Mouse (Mus musculus) splenic B cell, adult 2 months (primary cell): ENCODE results near the gene Mon1a.

Experiments
- DNase-seq: peaks from one replicate; pipeline ENCODE4 v3.0.0-alpha.2; 2011; ENCODE audit warnings: low read depth, low spot score
- H3K27me3 ChIP-seq: 2 replicates; pipeline ENCODE4 v1.6.1; 2012; ENCODE audit warnings: mild to moderate bottlenecking, low read length, moderate library complexity, mixed read lengths; ENCODE audit not compliant: control insufficient read depth, poor library complexity, insufficient read depth, severe bottlenecking
- H3K36me3 ChIP-seq: 2 replicates; pipeline ENCODE4 v1.6.1; 2012; ENCODE audit warnings: mild to moderate bottlenecking, low read length, moderate library complexity, mixed read lengths; ENCODE audit not compliant: control insufficient read depth, poor library complexity, insufficient read depth, severe bottlenecking

Mon1a gene

DNA sequence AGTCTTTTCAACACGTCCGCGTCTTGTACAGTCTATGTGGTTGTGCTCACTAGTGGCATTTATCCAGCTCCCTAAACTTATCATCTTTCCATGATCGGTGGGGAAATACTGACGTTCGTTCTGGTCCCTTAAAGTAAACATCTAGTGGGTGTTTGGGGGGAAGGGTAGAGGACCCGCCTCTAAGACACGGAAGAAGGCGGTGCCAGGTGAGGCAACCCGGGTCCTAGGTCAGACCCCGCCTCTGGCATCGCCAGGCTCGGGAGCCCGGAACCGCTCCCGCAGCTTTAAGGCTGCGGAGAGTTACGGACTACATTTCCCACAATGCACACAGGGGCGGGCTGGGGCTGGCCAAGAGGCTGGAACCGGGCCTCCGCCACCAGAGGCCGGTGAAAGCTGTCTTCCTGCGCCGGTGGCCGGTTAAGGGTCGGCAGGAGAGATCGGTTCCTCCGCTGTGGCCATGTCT, at the start of gene Mon1a:
TSS of gene Mon1a (plus strand) at position 348 of the 463 bp plus-strand sequence.
- DNase-seq, result peak; percentile 89
- Histone ChIP-seq H3K27me3 (no peaks in the 10 kb centered on the region), H3K36me3 (no peaks in the 10 kb centered on the region)

DNA sequence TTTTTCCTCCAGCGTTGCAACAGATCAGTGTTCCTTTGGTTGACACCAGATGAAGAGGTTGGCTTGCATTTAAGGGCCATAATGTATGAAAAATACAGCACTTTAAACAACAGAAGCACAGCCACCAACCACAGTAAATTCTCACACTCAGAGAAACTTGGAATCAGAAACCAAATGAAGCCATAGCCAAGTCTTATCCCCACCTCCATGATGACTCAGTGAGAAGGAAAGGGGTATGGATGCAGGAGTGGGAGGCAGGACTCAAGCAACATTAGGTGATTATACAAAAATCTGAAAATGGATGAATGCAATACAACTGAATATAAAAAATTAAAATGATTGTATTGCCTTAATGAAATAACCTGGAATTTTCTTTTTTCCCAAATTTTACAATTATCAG, 49.1 kb upstream of the Mon1a start:
- no peak for DNase-seq
- no peaks in the 10 kb centered on the region for H3K27me3 ChIP-seq
- H3K36me3 ChIP-seq, result peaks cover 3% of the 10 kb centered on the region; the same call in 1 of the 2 replicates

DNA sequence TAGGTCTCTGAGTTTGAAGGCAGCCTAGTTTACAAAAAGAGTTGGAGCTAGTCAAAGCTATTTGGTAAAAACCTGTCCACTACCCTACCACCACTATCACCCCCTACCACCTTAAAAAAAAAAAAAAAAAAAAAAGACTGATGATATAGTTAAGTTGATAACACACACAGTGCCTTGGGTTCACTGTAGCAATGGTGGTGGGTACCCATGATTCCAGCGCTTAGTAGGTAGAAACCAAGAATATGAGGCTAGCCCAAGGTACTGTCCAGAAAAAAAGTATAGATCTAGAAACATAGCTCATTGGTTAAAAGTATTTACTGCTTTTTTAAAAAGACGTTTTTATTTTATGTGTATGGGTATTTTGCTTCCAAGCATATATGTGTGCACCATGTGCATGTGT, 45.2 kb upstream of the Mon1a start:
- no peaks in the 10 kb centered on the region for H3K27me3 ChIP-seq
- no peak for DNase-seq

DNA sequence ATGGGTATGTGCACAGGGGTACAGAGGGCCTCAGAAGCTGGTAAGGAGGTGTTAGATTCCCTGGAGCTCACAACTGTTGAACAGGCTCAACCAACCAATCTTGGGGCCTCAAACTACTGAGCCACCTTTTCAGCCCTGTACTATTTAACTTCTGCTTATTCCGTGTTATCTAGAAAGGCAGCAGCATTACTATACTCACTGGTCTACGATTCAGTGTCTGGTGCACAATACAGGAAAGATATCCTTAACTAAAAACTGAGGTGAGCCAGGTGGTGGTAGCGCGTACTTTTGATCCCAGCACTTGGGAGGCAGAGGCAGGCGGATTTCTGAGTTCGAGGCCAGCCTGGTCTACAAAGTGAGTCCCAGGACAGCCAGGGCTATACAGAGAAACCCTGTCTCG, 39.0 kb upstream of the Mon1a start:
- Histone ChIP-seq H3K27me3 (no peaks in the 10 kb centered on the region), H3K36me3 (0 out of 2 replicates have a peak, but pooled peaks cover 4% of the 10 kb centered on the region)
- DNase-seq, result no peak

More for the DNA sequence above, 45.2 kb upstream of the Mon1a start:
- H3K36me3 ChIP-seq, result peaks cover 6% of the 10 kb centered on the region; the same call in 1 of the 2 replicates

DNA sequence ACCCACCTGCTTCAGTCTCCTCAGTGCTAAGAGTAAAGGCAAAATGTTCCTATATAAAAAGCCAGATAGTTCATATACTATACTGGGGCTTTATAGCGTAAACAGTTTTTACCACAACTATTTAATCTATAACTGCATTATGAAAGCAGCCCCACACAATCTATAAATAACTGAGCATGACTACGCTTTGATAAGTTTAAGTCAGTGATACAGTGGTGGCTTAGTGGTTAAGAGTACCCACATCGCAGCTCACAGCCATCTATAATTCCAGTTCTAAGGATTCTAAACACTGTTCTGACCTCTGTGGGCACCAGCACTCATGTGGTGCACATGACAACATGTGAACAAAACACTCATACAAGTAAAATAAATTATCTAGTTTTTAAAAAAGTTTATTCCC, 29.6 kb upstream of the Mon1a start:
- peaks cover 4% of the 10 kb centered on the region for H3K36me3 ChIP-seq
- no peak for DNase-seq
- no peaks in the 10 kb centered on the region for H3K27me3 ChIP-seq

- Histone ChIP-seq H3K36me3 (no peaks in the 10 kb centered on the region; the same call in 1 of the 2 replicates), H3K27me3 (no peaks in the 10 kb centered on the region)
- no peak for DNase-seq
These were observed 23.5 kb upstream of the Mon1a start for GRCm38 (mm10) chr9:107864493-107864892.

GRCm38 (mm10) chr9:107866081-107866480, 21.9 kb upstream of the Mon1a start:
- DNase-seq, result no peak

DNA sequence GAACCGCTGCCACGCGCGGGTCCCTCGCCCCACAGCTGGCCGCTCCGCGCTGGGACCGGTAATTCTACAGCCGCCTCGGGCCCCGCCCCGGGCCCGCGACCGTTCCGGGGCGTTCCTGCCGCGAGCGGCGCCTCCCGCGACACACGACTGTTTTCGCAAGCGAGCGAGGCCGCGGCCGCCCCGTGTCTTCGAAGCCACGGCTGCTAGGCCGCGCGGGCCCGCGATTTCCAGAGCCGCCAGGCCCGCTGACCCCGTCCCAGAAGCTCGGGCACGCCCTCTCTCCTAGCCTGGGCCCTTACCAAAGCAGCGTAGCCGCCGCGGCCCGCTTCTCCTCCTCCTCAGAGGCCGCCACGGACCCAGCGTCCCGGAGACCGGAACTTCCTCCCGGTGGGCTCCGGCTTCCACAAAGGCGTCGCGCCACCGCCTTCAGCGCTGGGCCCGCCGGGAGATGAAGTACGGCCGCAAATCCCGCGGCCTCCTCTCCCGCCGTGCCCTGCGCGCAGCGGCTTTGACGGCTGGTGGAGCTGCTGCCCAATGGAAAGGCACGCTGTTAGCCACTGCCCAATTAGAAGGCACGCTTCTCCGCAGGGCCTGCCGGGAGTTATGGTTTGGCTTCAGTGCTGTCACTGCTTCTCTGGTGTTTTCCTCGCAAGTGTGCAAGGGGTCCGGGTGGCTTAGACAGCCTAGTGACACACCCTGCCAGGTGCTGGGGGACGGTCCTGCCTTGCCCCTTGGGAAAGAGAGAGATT, 15.4 kb upstream of the Mon1a start:
- no peaks in the 10 kb centered on the region for H3K27me3 ChIP-seq
- H3K36me3 ChIP-seq, result 0 out of 2 replicates have a peak, but pooled peaks cover 3% of the 10 kb centered on the region
- peak; percentile 92 for DNase-seq

More at GRCm38 (mm10) chr9:107866081-107866480, 21.9 kb upstream of the Mon1a start:
- Histone ChIP-seq H3K36me3 (peaks cover 3% of the 10 kb centered on the region; the same call in 1 of the 2 replicates), H3K27me3 (no peaks in the 10 kb centered on the region)

DNA sequence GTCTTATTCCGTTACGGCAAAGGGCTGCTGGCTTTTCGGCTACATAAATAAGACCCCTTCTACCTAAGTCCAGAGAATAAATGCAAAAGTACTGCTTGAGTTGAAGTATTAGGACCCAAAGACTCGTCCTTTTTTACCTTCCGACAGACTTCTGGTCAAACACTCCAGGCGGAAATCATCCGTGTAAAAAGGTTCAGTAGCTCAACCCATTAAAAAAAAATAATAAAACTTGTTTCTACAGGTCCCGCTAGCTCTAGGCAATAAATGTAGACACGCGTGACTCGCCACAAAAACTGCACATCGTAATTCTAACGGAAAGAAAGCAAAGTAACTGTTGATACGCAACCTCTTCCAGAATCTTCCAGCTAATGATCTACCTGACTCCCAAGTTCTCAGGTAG, 14.8 kb upstream of the Mon1a start, which contains the start of gene Rbm6:
TSS of gene Rbm6 (minus strand) at position 101 of the 400 bp plus-strand sequence.
- DNase-seq, result no peak
- Histone ChIP-seq H3K36me3 (0 out of 2 replicates have a peak, but pooled peaks cover 3% of the 10 kb centered on the region), H3K27me3 (no peaks in the 10 kb centered on the region)

DNA sequence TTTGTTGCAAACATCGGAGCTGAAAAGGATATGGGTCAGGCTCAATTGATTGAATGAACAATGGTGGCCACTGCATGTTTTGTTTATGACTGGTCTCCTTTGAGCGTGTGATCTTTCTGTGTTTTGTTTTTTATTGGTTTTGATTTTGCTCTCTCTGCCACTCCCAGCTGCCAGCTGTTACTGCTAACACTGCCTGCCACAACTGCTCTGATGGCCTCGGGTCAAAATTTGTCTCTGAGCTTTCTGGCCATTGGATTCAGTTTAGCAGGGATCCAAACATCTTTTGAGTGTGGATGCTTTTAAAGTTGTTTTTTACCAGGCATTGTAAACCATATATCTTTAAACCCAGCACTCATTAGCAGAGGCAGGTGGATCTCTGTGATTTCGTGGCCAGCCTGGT, 7.5 kb upstream of the Mon1a start:
- Histone ChIP-seq H3K36me3 (no peaks in the 10 kb centered on the region), H3K27me3 (no peaks in the 10 kb centered on the region)
- no peak for DNase-seq

- peak; percentile 63 for DNase-seq
- H3K27me3 ChIP-seq, result no peaks in the 10 kb centered on the region
- no peaks in the 10 kb centered on the region for H3K36me3 ChIP-seq
These were observed 408 bp downstream of the Mon1a start for GRCm38 (mm10) chr9:107888267-107888850.

GRCm38 (mm10) chr9:107890260-107890659, 2.3 kb downstream of the Mon1a start:
- H3K36me3 ChIP-seq, result no peaks in the 10 kb centered on the region
- H3K27me3 ChIP-seq, result no peaks in the 10 kb centered on the region
- DNase-seq, result no peak

GRCm38 (mm10) chr9:107891023-107891422, 3.1 kb downstream of the Mon1a start:
- DNase-seq, result peak; percentile 52
- no peaks in the 10 kb centered on the region for H3K27me3 ChIP-seq
- no peaks in the 10 kb centered on the region for H3K36me3 ChIP-seq

DNA sequence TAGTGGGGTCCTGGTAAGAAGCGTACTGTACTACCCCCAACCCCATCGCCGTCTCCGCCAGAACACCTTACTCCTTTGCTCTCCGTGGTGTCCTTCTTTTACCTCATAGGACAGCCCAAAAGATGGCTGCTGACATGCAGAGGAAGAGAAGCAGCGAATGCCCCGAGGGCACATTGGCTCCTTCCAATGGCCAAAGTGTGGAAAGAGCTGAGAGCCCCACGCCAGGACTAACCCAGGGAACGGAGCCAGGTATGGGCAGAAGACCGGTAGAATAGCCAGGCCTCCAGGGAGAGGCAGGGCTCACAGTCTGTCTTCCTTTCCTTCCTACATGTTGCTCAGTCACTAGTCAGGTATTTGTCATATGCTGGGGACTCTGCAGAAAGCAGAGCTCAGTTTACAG, 10.6 kb downstream of the Mon1a start:
- H3K36me3 ChIP-seq, result no peaks in the 10 kb centered on the region
- DNase-seq, result no peak
- H3K27me3 ChIP-seq, result no peaks in the 10 kb centered on the region

DNA sequence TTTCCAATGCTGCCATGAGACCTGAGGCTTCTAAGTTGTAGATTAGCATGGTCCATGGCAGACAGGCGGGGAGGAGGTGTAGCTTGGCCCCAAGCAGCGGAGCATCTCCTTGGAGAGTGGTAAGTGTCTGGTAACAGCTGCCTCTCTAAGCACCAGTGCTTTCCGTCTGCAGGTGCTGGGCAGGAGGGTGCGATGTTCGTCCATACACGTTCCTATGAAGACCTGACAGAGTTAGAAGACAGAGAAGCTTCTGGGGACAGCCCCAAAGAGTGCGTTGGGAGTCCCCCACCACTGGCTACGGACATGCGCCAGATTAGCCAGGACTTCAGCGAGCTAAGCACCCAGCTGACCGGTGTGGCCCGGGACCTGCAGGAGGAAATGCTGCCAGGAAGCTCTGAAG, 11.9 kb downstream of the Mon1a start:
- no peak for DNase-seq
- Histone ChIP-seq H3K36me3 (no peaks in the 10 kb centered on the region), H3K27me3 (no peaks in the 10 kb centered on the region)
